Mouse (Mus musculus) stomach, embryonic 16.5 days (tissue): Measurements from ENCODE around the gene Olfr397. TPM values are rescaled to one million over a fixed set of nuclear protein-coding genes. Genes with fewer than 3 reads are reported as not detected.

Experiments used
- ATAC-seq: fragments of 200-750 bp; cut with Nextera tagmentation; 2 replicates; pipeline ENCODE4 v1.8.0; 2017; ENCODE audit warnings: moderate number of reproducible peaks, moderate TSS enrichment; ENCODE audit not compliant: insufficient read depth, low FRiP score
- H3K27ac ChIP-seq: fragments of 300-500 bp; sonication (generic); 2 replicates; pipeline ENCODE4 v1.5.1; 2014; ENCODE audit warnings: low read length
- H3K27me3 ChIP-seq: fragments of 300-500 bp; sonication (generic); 2 replicates; pipeline ENCODE4 v1.6.1; 2014; ENCODE audit warnings: low read length, control low read depth, mixed read lengths; ENCODE audit not compliant: control insufficient read depth, insufficient read depth
- H3K36me3 ChIP-seq: fragments of 300-500 bp; sonication (generic); 2 replicates; pipeline ENCODE4 v1.6.1; 2014; ENCODE audit warnings: low read length; ENCODE audit not compliant: control insufficient read depth, insufficient read depth
- H3K4me1 ChIP-seq: fragments of 300-500 bp; sonication (generic); 2 replicates; pipeline ENCODE4 v1.6.1; 2014; ENCODE audit warnings: low read length, control low read depth, mixed read lengths; ENCODE audit not compliant: control insufficient read depth, insufficient read depth
- H3K4me2 ChIP-seq: fragments of 300-500 bp; sonication (generic); 2 replicates; pipeline ENCODE4 v1.6.1; 2014; ENCODE audit warnings: low read depth, low read length, mixed read lengths
- H3K4me3 ChIP-seq: fragments of 300-500 bp; sonication (generic); replicated peaks from 2 replicates; pipeline ENCODE4 v1.5.1; 2014; ENCODE audit warnings: mild to moderate bottlenecking, low read length
- H3K9ac ChIP-seq: fragments of 300-500 bp; sonication (generic); 2 replicates; pipeline ENCODE4 v1.6.1; 2014; ENCODE audit warnings: low read length
- H3K9me3 ChIP-seq: fragments of 300-500 bp; sonication (generic); replicated peaks from 2 replicates; pipeline ENCODE4 v1.6.1; 2016; ENCODE audit warnings: low read length, control low read depth; ENCODE audit not compliant: control insufficient read depth
- WGBS: fragments of 180-500 bp; shearing (Covaris S2); extraction: QIAGEN DNeasy Blood & Tissue Kit; methylation state at CpG from one replicate; pipeline ENCODE4 v1.1.7; 2014; 5-methylcytosine and 5-hydroxymethylcytosine counted together
- polyA plus RNA-seq: library from polyadenylated mRNA; unstranded; fragments of >200 nt; fragmentation: Nextera tagmentation; extraction: Ambion mirVana; gene quantifications from 2 replicates; pipeline ENCODE4 v1.2.1, GENCODE M21; 2015

Gene Olfr397
- polyA plus RNA-seq: not detected in 2 replicates

GRCm38 (mm10) chr11:73960517-73960916 is at the start of gene Olfr397:
Gene Olfr397 (plus strand): TSS chr11:73960817.
- Histone ChIP-seq H3K27me3 (no peaks in the 10 kb centered on the region), H3K27ac (no peak within 1 kb of the TSS), H3K36me3 (no peaks in the 10 kb centered on the region), H3K4me1 (no peaks in the 10 kb centered on the region), H3K4me3 (no peak within 1 kb of the TSS), H3K9me3 (no peaks in the 10 kb centered on the region), H3K9ac (no peak within 1 kb of the TSS), H3K4me2 (no peak within 1 kb of the TSS)
- ATAC-seq: no peak
- 55% methylated on average over 1 of the region's 1 CpGs for WGBS

- no peak within 1 kb of the TSS for H3K9ac ChIP-seq
- H3K4me2 ChIP-seq: no peak within 1 kb of the TSS
- no peak within 1 kb of the TSS for H3K4me3 ChIP-seq
- H3K36me3 ChIP-seq: no peaks in the 10 kb centered on the region
- ATAC-seq: no peak
- H3K9me3 ChIP-seq: no peaks in the 10 kb centered on the region
- no peaks in the 10 kb centered on the region for H3K27me3 ChIP-seq
- no peak within 1 kb of the TSS for H3K27ac ChIP-seq
- no peaks in the 10 kb centered on the region for H3K4me1 ChIP-seq
Measured at GRCm38 (mm10) chr11:73936377-73936776, 24.2 kb upstream of the Olfr397 start, which contains the start of gene Olfr23. Gene Olfr23 (plus strand): TSS chr11:73936677.

GRCm38 (mm10) chr11:73990307-73990706 is 29.7 kb downstream of the Olfr397 start, which contains the start of gene Olfr398:
Gene Olfr398 (minus strand): TSS chr11:73990407.
- Histone ChIP-seq H3K4me1 (no peaks in the 10 kb centered on the region), H3K4me2 (no peak within 1 kb of the TSS), H3K9ac (no peak within 1 kb of the TSS), H3K27ac (no peak within 1 kb of the TSS), H3K36me3 (no peaks in the 10 kb centered on the region), H3K9me3 (no peaks in the 10 kb centered on the region), H3K4me3 (no peak within 1 kb of the TSS), H3K27me3 (no peaks in the 10 kb centered on the region)
- ATAC-seq: no peak

GRCm38 (mm10) chr11:73993115-73993514 is 32.5 kb downstream of the Olfr397 start:
- Histone ChIP-seq H3K27ac (no peak overlapping the region), H3K4me3 (no peak overlapping the region), H3K9ac (no peak overlapping the region), H3K9me3 (no peaks in the 10 kb centered on the region), H3K36me3 (no peaks in the 10 kb centered on the region), H3K27me3 (no peaks in the 10 kb centered on the region), H3K4me1 (no peaks in the 10 kb centered on the region), H3K4me2 (no peak overlapping the region)
- no peak for ATAC-seq

Other genes with a start within 250 kb of the Olfr397 start
- not detected in 2 replicates for gene Olfr389, start 180.1 kb upstream of the Olfr397 start, polyA plus RNA-seq
- not detected in 2 replicates for gene Olfr390, start 177.9 kb upstream of the Olfr397 start, polyA plus RNA-seq
- gene Olfr391-ps, start 157.8 kb upstream of the Olfr397 start, polyA plus RNA-seq: not detected in 2 replicates
- gene Olfr392, start 143.8 kb upstream of the Olfr397 start, polyA plus RNA-seq: not detected in 2 replicates
- gene Olfr393, start 109.4 kb upstream of the Olfr397 start, polyA plus RNA-seq: not detected in 2 replicates
- gene Olfr394, start 70.0 kb upstream of the Olfr397 start, polyA plus RNA-seq: not detected in 2 replicates
- not detected in 2 replicates for gene Olfr395, start 51.5 kb upstream of the Olfr397 start, polyA plus RNA-seq
- not detected in 2 replicates for gene Olfr23, start 24.1 kb upstream of the Olfr397 start, polyA plus RNA-seq
- not detected in 2 replicates for gene Olfr398, start 29.6 kb downstream of the Olfr397 start, polyA plus RNA-seq
- not detected in 2 replicates for gene Olfr139, start 95.7 kb downstream of the Olfr397 start, polyA plus RNA-seq
- gene Olfr399, start 95.8 kb downstream of the Olfr397 start, polyA plus RNA-seq: not detected in 2 replicates
- gene Zfp616, start 109.1 kb downstream of the Olfr397 start, polyA plus RNA-seq: not detected in 2 replicates
- gene Olfr401, start 152.9 kb downstream of the Olfr397 start, polyA plus RNA-seq: not detected in 2 replicates
- not detected in 2 replicates for gene Olfr402, start 192.7 kb downstream of the Olfr397 start, polyA plus RNA-seq
- not detected in 2 replicates for gene Olfr403, start 225.4 kb downstream of the Olfr397 start, polyA plus RNA-seq